Mouse (Mus musculus): Measurements from ENCODE around the gene Gpr156.

DNA sequence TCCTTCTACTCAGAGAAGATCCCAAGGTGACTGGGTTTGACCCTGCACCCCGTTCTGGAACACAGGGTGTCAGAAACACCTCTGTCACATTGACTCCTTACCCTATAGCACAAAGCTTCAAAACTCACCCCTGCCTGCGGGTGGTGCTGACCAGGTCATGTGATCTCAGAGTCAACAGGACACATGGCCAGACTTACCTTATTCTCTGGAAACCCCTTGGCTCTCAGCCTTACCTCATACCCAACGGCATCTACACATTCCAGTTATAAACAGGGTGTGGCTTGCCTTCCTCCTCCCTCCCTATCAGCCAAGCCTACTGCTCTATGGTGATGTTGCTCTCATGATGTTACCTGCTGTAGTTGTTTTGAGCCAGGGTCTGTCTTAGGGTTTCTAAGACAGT is 73.5 kb downstream of the Gpr156 start:
- TF ChIP-seq CTCF (IDR thresholded peaks at IDR 0.05; ENCODE audit: control insufficient read depth, insufficient read depth, low read length): no peak
- TF ChIP-seq POLR2A (IDR thresholded peaks at IDR 0.05; ENCODE audit: borderline replicate concordance, control insufficient read depth, low read depth, low read length): no peak

Data from bone marrow, adult 2 months (tissue).